Mouse (Mus musculus): ENCODE measurements around the gene Dennd4a. TPM values are rescaled to one million over a fixed set of nuclear protein-coding genes. Genes with fewer than 3 reads are reported as not detected.

Gene Dennd4a
- polyA plus RNA-seq, 1 experiment from 2014 or later: 3.1 TPM

- ATAC-seq: no peak
- H3K27ac ChIP-seq (ENCODE audit: low read depth, low read length): no peak overlapping the region
- WGBS: 81% methylated on average over 7 of the region's 7 CpGs
- H3K9ac ChIP-seq (ENCODE audit: low read depth, low read length): no peak overlapping the region
- H3K9me3 ChIP-seq (ENCODE audit: control insufficient read depth): no peaks in the 10 kb centered on the region
- H3K36me3 ChIP-seq (ENCODE audit: control insufficient read depth, insufficient read depth): no peaks in the 10 kb centered on the region
- H3K4me3 ChIP-seq (ENCODE audit: low read depth, low read length): no peak overlapping the region
- no peaks in the 10 kb centered on the region for H3K4me1 ChIP-seq (replicated peaks; ENCODE audit: control insufficient read depth, insufficient read depth, low read length)
- no peaks in the 10 kb centered on the region for H3K27me3 ChIP-seq (replicated peaks; ENCODE audit: control insufficient read depth, insufficient read depth, low read length)
- H3K4me2 ChIP-seq (replicated peaks; ENCODE audit: low read depth): no peak overlapping the region
- TF ChIP-seq CTCF (IDR thresholded peaks at IDR 0.05; ENCODE audit: low read depth): no peak
Measured at GRCm38 (mm10) chr9:64788070-64788469, 23.1 kb upstream of the Dennd4a start.

GRCm38 (mm10) chr9:64789341-64789761, 21.8 kb upstream of the Dennd4a start:
- Histone ChIP-seq H3K4me1 (replicated peaks; ENCODE audit: control insufficient read depth, insufficient read depth, low read length) (no peaks in the 10 kb centered on the region), H3K9me3 (ENCODE audit: control insufficient read depth) (no peaks in the 10 kb centered on the region), H3K4me3 (ENCODE audit: low read depth, low read length) (no peak overlapping the region), H3K36me3 (ENCODE audit: control insufficient read depth, insufficient read depth) (no peaks in the 10 kb centered on the region), H3K27ac (ENCODE audit: low read depth, low read length) (no peak overlapping the region), H3K4me2 (replicated peaks; ENCODE audit: low read depth) (no peak overlapping the region), H3K27me3 (replicated peaks; ENCODE audit: control insufficient read depth, insufficient read depth, low read length) (no peaks in the 10 kb centered on the region), H3K9ac (ENCODE audit: low read depth, low read length) (no peak overlapping the region)
- 58% methylated on average over 13 of the region's 13 CpGs for WGBS
- no peak for TF ChIP-seq CTCF (IDR thresholded peaks at IDR 0.05; ENCODE audit: low read depth)
- no peak for ATAC-seq

GRCm38 (mm10) chr9:64789887-64790400, 21.2 kb upstream of the Dennd4a start:
- H3K4me3 ChIP-seq (ENCODE audit: low read depth, low read length): no peak overlapping the region
- H3K27ac ChIP-seq (ENCODE audit: low read depth, low read length): no peak overlapping the region
- WGBS: 70% methylated on average over 10 of the region's 10 CpGs
- H3K4me2 ChIP-seq (replicated peaks; ENCODE audit: low read depth): no peak overlapping the region
- no peaks in the 10 kb centered on the region for H3K9me3 ChIP-seq (ENCODE audit: control insufficient read depth)
- no peak for TF ChIP-seq CTCF (IDR thresholded peaks at IDR 0.05; ENCODE audit: low read depth)
- no peaks in the 10 kb centered on the region for H3K4me1 ChIP-seq (replicated peaks; ENCODE audit: control insufficient read depth, insufficient read depth, low read length)
- H3K9ac ChIP-seq (ENCODE audit: low read depth, low read length): no peak overlapping the region
- ATAC-seq: no peak
- no peaks in the 10 kb centered on the region for H3K27me3 ChIP-seq (replicated peaks; ENCODE audit: control insufficient read depth, insufficient read depth, low read length)
- no peaks in the 10 kb centered on the region for H3K36me3 ChIP-seq (ENCODE audit: control insufficient read depth, insufficient read depth)

GRCm38 (mm10) chr9:64790673-64791660, 20.2 kb upstream of the Dennd4a start:
- TF ChIP-seq CTCF (IDR thresholded peaks at IDR 0.05; ENCODE audit: low read depth): no peak
- H3K27ac ChIP-seq (ENCODE audit: low read depth, low read length): no peak overlapping the region
- no peak for ATAC-seq
- H3K9me3 ChIP-seq (ENCODE audit: control insufficient read depth): no peaks in the 10 kb centered on the region
- 76% methylated on average over 7 of the region's 7 CpGs for WGBS
- no peaks in the 10 kb centered on the region for H3K4me1 ChIP-seq (replicated peaks; ENCODE audit: control insufficient read depth, insufficient read depth, low read length)
- no peaks in the 10 kb centered on the region for H3K27me3 ChIP-seq (replicated peaks; ENCODE audit: control insufficient read depth, insufficient read depth, low read length)
- no peak overlapping the region for H3K4me3 ChIP-seq (ENCODE audit: low read depth, low read length)
- no peak overlapping the region for H3K4me2 ChIP-seq (replicated peaks; ENCODE audit: low read depth)
- H3K9ac ChIP-seq (ENCODE audit: low read depth, low read length): no peak overlapping the region
- H3K36me3 ChIP-seq (ENCODE audit: control insufficient read depth, insufficient read depth): no peaks in the 10 kb centered on the region

- Histone ChIP-seq H3K4me3 (ENCODE audit: low read depth, low read length) (no peak overlapping the region), H3K9ac (ENCODE audit: low read depth, low read length) (no peak overlapping the region), H3K36me3 (ENCODE audit: control insufficient read depth, insufficient read depth) (no peaks in the 10 kb centered on the region), H3K4me1 (replicated peaks; ENCODE audit: control insufficient read depth, insufficient read depth, low read length) (no peaks in the 10 kb centered on the region), H3K4me2 (replicated peaks; ENCODE audit: low read depth) (no peak overlapping the region), H3K27ac (ENCODE audit: low read depth, low read length) (no peak overlapping the region), H3K27me3 (replicated peaks; ENCODE audit: control insufficient read depth, insufficient read depth, low read length) (no peaks in the 10 kb centered on the region), H3K9me3 (ENCODE audit: control insufficient read depth) (no peaks in the 10 kb centered on the region)
- ATAC-seq: no peak
- no peak for TF ChIP-seq CTCF (IDR thresholded peaks at IDR 0.05; ENCODE audit: low read depth)
- WGBS: 63% methylated on average over 1 of the region's 1 CpGs
Measured at GRCm38 (mm10) chr9:64791676-64792075, 19.5 kb upstream of the Dennd4a start.

GRCm38 (mm10) chr9:64792379-64793274, 18.5 kb upstream of the Dennd4a start:
- ATAC-seq: no peak

More at GRCm38 (mm10) chr9:64792379-64793274, 18.5 kb upstream of the Dennd4a start:
- H3K9ac ChIP-seq (ENCODE audit: low read depth, low read length): no peak overlapping the region
- H3K4me1 ChIP-seq (replicated peaks; ENCODE audit: control insufficient read depth, insufficient read depth, low read length): no peaks in the 10 kb centered on the region
- no peak overlapping the region for H3K4me2 ChIP-seq (replicated peaks; ENCODE audit: low read depth)
- H3K27me3 ChIP-seq (replicated peaks; ENCODE audit: control insufficient read depth, insufficient read depth, low read length): no peaks in the 10 kb centered on the region
- H3K36me3 ChIP-seq (ENCODE audit: control insufficient read depth, insufficient read depth): no peaks in the 10 kb centered on the region
- 57% methylated on average over 10 of the region's 10 CpGs for WGBS
- no peak overlapping the region for H3K4me3 ChIP-seq (ENCODE audit: low read depth, low read length)
- TF ChIP-seq CTCF (IDR thresholded peaks at IDR 0.05; ENCODE audit: low read depth): no peak
- H3K27ac ChIP-seq (ENCODE audit: low read depth, low read length): no peak overlapping the region
- no peaks in the 10 kb centered on the region for H3K9me3 ChIP-seq (ENCODE audit: control insufficient read depth)

Measured in intestine, postnatal 0 days (tissue).